Mouse (Mus musculus) cortical plate, adult 2 months (tissue): ENCODE data around the gene Myh1.

Experiments used
- CTCF ChIP-seq: fragments of 200-500 bp; IDR thresholded peaks from 2 replicates; pipeline ENCODE4 v1.5.1; 2011; ENCODE audit warnings: mild to moderate bottlenecking, control low read depth, low read length; ENCODE audit not compliant: insufficient read depth; ENCODE audit errors: extremely low read depth
- POLR2A ChIP-seq: fragments of 200-500 bp; IDR thresholded peaks from 2 replicates; pipeline ENCODE4 v1.6.1; 2011; ENCODE audit warnings: mild to moderate bottlenecking, low read length, control low read depth; ENCODE audit not compliant: insufficient read depth; ENCODE audit errors: extremely low read depth

DNA sequence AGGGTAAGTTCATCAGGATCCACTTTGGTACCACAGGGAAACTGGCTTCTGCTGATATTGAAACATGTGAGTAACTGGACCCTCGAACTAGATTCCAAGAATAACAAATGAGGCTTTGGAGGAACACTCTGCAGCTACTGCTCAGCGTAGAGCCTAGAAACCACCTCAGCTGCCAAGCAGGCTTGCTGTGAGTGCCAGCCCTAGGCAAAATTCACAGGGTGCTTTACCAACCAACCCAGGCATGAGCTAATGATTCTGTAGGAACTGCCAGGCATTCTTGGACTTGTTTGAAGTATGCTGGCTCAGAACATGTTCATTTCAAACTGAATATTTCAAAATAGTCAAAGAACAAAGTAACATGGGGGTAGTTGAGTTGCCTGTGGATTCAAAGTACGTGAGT is 4.9 kb downstream of the Myh1 start:
- no peak for TF ChIP-seq CTCF
- TF ChIP-seq POLR2A: no peak
